Mouse (Mus musculus): ENCODE measurements around the gene Prkcz.

Prkcz gene

DNA sequence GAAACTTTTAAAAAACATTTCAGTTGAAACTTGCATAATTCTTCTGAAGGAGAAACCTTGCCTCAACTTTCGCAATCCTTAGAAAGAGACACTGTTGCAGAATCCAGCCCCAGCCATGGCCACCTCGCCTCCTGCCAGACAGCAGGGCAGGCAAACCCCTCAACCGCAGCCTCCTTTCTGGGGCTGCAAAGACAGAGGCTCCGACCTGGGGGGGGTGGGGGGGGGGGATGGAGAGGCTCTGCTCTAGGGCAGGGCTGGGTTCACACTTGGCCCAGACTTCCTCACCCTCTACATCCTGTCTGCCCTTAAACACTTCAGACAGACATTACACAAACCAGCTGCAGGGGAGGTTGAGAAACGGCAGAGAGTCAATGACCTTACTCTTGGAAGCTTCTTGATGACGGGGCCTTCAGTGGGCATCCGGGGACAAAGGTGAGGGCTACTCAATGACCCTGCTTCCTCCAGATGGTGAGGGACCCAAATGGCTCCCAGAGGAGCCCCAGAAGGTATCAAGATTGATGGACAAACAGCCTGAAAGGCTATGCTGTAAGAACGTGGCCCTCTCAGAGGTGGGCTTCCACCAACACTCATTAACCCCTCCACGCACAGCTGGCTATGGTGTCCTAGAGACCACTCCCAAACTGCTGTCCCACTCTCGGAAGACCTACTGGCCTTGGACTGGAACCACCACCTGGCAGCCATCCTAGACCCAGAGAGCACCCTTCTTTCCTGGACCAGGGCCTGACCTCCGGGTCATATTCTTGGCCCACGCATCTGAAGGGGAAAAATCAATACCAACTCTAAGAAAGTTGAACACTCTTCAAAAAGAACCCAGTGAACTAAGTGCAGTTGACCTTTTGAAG lies 143.7 kb downstream of the Prkcz start:
- peak; percentile 97 for DNase-seq

DNA sequence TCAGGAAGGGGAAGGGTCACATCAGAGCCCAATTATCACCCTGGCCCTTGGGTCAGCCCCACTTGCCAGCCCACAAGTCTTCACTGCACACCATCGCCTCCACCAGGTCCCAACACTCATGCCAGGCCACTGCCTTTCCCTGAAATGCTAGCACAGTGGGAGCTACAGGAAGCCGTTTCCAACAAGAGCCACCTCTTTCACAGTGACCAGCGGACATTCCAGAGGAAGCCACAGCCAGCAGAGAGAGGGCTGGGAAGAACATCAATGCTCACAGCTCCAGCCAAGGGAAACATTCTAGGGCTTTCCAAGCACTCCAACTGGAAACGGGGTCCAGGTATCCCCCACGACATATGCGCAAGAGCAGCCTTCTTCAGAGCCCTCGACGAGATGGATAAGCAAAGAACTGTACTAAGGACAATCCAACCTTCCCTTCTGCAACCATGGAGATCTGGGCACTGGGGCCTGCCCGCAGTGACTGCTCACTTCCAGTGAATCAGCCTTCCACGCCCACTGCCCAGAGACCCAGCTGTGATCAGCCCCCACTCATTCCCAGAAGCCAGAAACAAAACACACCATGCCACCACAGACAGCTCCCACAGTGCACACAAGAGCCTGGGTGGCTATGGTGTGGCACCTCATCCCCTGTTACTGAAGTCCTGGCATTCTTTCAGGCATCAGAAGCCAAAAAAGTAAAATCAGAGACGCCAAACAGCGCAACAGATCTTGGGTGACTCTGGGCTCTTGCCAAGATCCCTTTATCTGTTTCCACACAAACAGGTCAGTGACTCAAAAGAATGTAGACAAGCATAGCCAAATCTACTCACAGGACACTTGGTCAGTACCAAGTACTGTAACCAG lies 145.2 kb downstream of the Prkcz start:
- DNase-seq, result peak; percentile 98

DNA sequence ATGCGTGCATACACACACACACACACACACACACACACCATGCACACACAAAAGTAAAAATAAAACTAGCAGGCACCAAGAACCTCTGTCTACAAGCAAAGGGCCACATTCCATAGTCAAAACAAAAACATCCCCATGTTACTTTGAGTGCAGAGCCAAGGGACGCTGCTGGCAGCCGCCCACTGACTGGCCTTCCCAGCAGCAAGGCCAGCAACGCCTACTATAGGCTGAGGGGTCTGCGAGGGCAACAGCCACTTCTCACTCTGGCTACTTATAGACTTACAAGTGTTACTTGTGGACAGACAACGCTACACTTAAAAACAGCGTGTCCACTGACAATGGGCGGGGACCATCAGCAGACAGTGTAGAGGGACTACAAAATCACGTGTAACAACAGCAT lies 146.0 kb downstream of the Prkcz start:
- peak; percentile 96 for DNase-seq

DNA sequence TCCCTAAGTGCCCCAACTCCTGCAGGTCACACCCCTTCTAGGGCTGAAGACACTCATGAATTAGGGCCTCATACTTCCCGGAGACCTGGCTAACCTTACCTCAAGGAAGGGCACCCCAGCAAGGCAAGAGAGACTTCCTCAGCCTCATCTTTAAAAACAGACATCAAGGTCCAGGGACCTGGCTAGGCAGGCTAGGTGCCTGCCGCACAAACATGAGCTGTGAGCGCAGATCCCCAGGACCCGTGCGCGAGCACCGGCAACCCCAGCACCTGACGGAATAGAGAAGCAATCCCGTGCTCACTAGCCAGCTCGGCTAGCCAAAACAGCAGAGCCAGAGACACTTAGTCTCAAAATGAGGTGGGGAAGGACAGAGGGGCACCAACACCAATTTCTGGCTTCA lies 146.4 kb downstream of the Prkcz start:
- DNase-seq, result peak; percentile 94

DNA sequence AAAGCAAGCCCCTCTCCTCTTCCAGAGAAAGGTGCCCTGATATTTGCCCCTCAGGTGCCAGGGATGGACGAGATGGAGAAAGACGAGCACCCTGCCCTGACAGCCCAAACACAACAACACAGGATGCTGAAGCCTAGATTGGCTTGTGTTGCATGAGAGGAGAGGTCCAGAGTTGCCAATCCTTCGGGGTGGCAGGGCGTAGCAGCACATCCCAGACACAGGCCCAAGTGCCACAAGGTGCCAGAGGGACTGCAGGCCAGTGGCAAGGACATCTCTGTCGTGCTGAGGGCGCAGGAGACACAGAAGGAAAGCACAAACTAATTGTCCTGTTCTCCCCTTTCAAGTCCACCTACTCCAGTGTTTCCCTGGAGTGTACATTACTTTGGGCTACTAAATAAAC lies 147.0 kb downstream of the Prkcz start:
- DNase-seq, result peak; percentile 93

DNA sequence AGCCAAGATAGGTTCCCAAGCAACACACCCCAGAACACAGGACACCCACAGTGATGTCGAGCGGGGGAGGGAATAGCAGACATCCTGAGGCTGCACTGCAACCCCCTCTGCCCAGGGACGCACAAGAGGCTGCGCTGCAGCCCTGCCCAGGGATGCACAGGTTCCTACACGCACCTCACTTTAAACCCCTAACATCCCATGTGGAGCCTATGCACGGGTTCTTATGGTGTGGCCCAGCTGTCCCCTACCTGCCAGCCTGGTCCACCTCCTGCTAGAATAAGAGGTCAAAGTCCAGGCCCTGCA lies 147.5 kb downstream of the Prkcz start:
- DNase-seq, result peak; percentile 95

DNA sequence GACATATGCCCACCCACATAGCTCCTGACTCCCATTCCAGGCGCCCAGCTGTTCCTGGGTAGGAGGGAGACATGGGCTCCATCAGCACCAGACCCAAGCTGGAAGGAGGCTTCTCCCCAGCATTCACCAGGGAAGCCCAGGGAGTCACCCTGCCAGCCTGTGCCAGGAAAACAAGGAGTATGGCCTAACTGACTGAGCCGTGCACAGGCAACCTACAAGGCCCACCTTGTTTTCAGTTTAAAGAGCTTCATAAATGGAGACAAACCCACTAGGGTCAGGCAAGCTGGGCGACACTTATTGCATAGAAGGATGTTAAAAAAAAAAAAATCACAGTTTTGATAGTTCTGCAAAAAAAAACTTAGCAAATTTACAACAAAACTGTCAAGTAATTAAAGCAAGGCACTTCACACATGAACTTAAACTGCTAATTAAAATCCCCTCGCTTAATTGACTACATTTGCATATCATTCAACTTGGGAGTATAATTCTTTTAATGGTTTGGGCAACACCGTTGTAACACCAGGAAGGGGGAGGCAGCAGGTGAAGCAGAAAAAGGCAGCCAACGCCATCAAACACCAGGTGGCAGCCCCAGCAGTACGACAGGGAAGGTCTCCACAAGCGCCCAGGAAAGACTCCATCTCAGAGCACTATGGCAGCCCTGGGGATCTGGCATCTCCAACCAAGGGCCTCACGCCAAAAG lies 148.0 kb downstream of the Prkcz start:
- no peak for DNase-seq
